10 mouse cellular contexts compared by ENCODE assay signal in genomic region chr10:39552351-39552814, GRCm38 (mm10).
DNase-seq lines count a peak whose midpoint lies in the region; ATAC-seq lines count a peak whose summit lies in the region.
"Had no signal": no experiment of that assay in that cellular context is flagged by ENCODE, and none has a peak within 500 bp of the region (broad histone marks: within the 10 kb centered on the region; RNA-seq: fewer than 3 reads in every experiment).

No protein-coding gene starts in this region.

- H3K36me3 ChIP-seq in heart, embryonic 12.5 days: peaks cover 7% of the 10 kb centered on the region
- no peaks in the 10 kb centered on the region for H3K36me3 ChIP-seq in forebrain, embryonic 15.5 days
- H3K36me3 ChIP-seq in midbrain, embryonic 12.5 days: 0 out of 2 replicates have a peak, but pooled peaks cover 5% of the 10 kb centered on the region
- H3K36me3 ChIP-seq in liver, embryonic 11.5 days (ENCODE audit: control insufficient read depth, insufficient read depth, low read length): peaks cover 2% of the 10 kb centered on the region; the same call in 1 of the 2 replicates

- no peak for DNase-seq in heart, adult 9 months (ENCODE audit: low spot score in 2 of 2)
- DNase-seq in Muller cell, postnatal 12 days (ENCODE audit: inconsistent ontology term): peak; percentile 75
- DNase-seq in liver, embryonic 11.5 days (ENCODE audit: low spot score): no peak
- DNase-seq: kidney, postnatal 14 days had no signal

- H3K27me3 ChIP-seq in heart, embryonic 12.5 days (replicated peaks): no peaks in the 10 kb centered on the region
- H3K27me3 ChIP-seq in forebrain, embryonic 15.5 days: no peaks in the 10 kb centered on the region
- no peaks in the 10 kb centered on the region for H3K27me3 ChIP-seq in midbrain, embryonic 12.5 days
- no peaks in the 10 kb centered on the region for H3K27me3 ChIP-seq in liver, embryonic 11.5 days (replicated peaks; ENCODE audit: control insufficient read depth, insufficient read depth, low read length)
- H3K27me3 ChIP-seq: megakaryocyte, embryonic 14.5 days had no signal

- no peak for ATAC-seq in heart, embryonic 12.5 days (ENCODE audit: insufficient number of reproducible peaks, low FRiP score)
- ATAC-seq in forebrain, embryonic 15.5 days (replicated peaks): peak; percentile 79
- ATAC-seq in midbrain, embryonic 12.5 days (ENCODE audit: low FRiP score, low read depth): peak; percentile 76
- ATAC-seq in erythroid progenitor cell, adult 5-6 weeks (replicated peaks; ENCODE audit: low FRiP score, poor library complexity, severe bottlenecking): no peak
- no peak for ATAC-seq in megakaryocyte, adult 5-6 weeks (ENCODE audit: poor library complexity, severe bottlenecking)
- ATAC-seq in liver, embryonic 11.5 days (replicated peaks; ENCODE audit: low FRiP score): no peak

- peaks cover 63% of the 10 kb centered on the region for H3K4me1 ChIP-seq in heart, embryonic 12.5 days (replicated peaks)
- H3K4me1 ChIP-seq in forebrain, embryonic 15.5 days: peaks cover 59% of the 10 kb centered on the region
- H3K4me1 ChIP-seq in midbrain, embryonic 12.5 days: peaks cover 78% of the 10 kb centered on the region
- peaks cover 19% of the 10 kb centered on the region for H3K4me1 ChIP-seq in liver, embryonic 11.5 days (replicated peaks; ENCODE audit: control insufficient read depth, insufficient read depth, low read length)

- 25% methylated on average over 6 of the region's 6 CpGs for WGBS in heart, embryonic 12.5 days
- 3% methylated on average over 6 of the region's 6 CpGs for WGBS in forebrain, embryonic 15.5 days
- WGBS in midbrain, embryonic 12.5 days: 4% methylated on average over 6 of the region's 6 CpGs
- 70% methylated on average over 6 of the region's 6 CpGs for WGBS in liver, embryonic 11.5 days

- no peak overlapping the region for H3K4me3 ChIP-seq in heart, embryonic 12.5 days
- no peak overlapping the region for H3K4me3 ChIP-seq in forebrain, embryonic 15.5 days
- no peak overlapping the region for H3K4me3 ChIP-seq in midbrain, embryonic 12.5 days
- no peak overlapping the region for H3K4me3 ChIP-seq in liver, embryonic 11.5 days (ENCODE audit: low read depth, low read length)
- H3K4me3 ChIP-seq: megakaryocyte, embryonic 14.5 days had no signal

- peak overlapping the region; percentile 22; the same call in 1 of the 2 replicates for H3K4me2 ChIP-seq in heart, embryonic 12.5 days
- no peak overlapping the region; the same call in 1 of the 2 replicates for H3K4me2 ChIP-seq in forebrain, embryonic 15.5 days (replicated peaks)
- 0 out of 2 replicates have a peak overlapping the region, but pooled peaks have one; percentile 5 for H3K4me2 ChIP-seq in midbrain, embryonic 12.5 days (replicated peaks)
- no peak overlapping the region for H3K4me2 ChIP-seq in liver, embryonic 11.5 days

- H3K9ac ChIP-seq in heart, embryonic 12.5 days: no peak overlapping the region
- H3K9ac ChIP-seq in forebrain, embryonic 15.5 days (replicated peaks): peak overlapping the region; percentile 27
- peak overlapping the region; percentile 34; the same call in 1 of the 2 replicates for H3K9ac ChIP-seq in midbrain, embryonic 12.5 days (replicated peaks)
- H3K9ac ChIP-seq in liver, embryonic 11.5 days (ENCODE audit: low read depth, low read length): no peak overlapping the region

- no peak overlapping the region; the same call in 1 of the 2 replicates for H3K27ac ChIP-seq in heart, embryonic 12.5 days (ENCODE audit: poor library complexity, severe bottlenecking)
- H3K27ac ChIP-seq in forebrain, embryonic 15.5 days (replicated peaks): peak overlapping the region; percentile 90
- peak overlapping the region; percentile 94 for H3K27ac ChIP-seq in midbrain, embryonic 12.5 days (replicated peaks)
- no peak overlapping the region; the same call in 1 of the 2 replicates for H3K27ac ChIP-seq in liver, embryonic 11.5 days (ENCODE audit: low read depth, low read length)

- no peaks in the 10 kb centered on the region for H3K9me3 ChIP-seq in heart, embryonic 12.5 days (replicated peaks)
- H3K9me3 ChIP-seq in forebrain, embryonic 15.5 days: no peaks in the 10 kb centered on the region
- no peaks in the 10 kb centered on the region for H3K9me3 ChIP-seq in midbrain, embryonic 12.5 days
- H3K9me3 ChIP-seq in liver, embryonic 11.5 days (ENCODE audit: control insufficient read depth, low read length): no peaks in the 10 kb centered on the region
- H3K9me3 ChIP-seq: megakaryocyte, embryonic 14.5 days had no signal

Comparison
In these comparisons a context has a peak if more than half of its experiments do, and no peak if none do; other contexts are left out.
1. ATAC-seq: peak in forebrain, embryonic 15.5 days (single experiment) and midbrain, embryonic 12.5 days (single experiment); none in heart, embryonic 12.5 days (single experiment), erythroid progenitor cell, adult 5-6 weeks (single experiment), megakaryocyte, adult 5-6 weeks (single experiment) and liver, embryonic 11.5 days (single experiment).
2. H3K27ac ChIP-seq: peak in forebrain, embryonic 15.5 days (single experiment) and midbrain, embryonic 12.5 days (single experiment); none in heart, embryonic 12.5 days (single experiment) and liver, embryonic 11.5 days (single experiment).
3. H3K4me2 ChIP-seq: peak in heart, embryonic 12.5 days (single experiment) and midbrain, embryonic 12.5 days (single experiment); none in forebrain, embryonic 15.5 days (single experiment) and liver, embryonic 11.5 days (single experiment).
4. H3K9ac ChIP-seq: peak in forebrain, embryonic 15.5 days (single experiment) and midbrain, embryonic 12.5 days (single experiment); none in heart, embryonic 12.5 days (single experiment) and liver, embryonic 11.5 days (single experiment).